Comparison of ENCODE assay signal across 1 mouse cellular context in the genomic region with DNA sequence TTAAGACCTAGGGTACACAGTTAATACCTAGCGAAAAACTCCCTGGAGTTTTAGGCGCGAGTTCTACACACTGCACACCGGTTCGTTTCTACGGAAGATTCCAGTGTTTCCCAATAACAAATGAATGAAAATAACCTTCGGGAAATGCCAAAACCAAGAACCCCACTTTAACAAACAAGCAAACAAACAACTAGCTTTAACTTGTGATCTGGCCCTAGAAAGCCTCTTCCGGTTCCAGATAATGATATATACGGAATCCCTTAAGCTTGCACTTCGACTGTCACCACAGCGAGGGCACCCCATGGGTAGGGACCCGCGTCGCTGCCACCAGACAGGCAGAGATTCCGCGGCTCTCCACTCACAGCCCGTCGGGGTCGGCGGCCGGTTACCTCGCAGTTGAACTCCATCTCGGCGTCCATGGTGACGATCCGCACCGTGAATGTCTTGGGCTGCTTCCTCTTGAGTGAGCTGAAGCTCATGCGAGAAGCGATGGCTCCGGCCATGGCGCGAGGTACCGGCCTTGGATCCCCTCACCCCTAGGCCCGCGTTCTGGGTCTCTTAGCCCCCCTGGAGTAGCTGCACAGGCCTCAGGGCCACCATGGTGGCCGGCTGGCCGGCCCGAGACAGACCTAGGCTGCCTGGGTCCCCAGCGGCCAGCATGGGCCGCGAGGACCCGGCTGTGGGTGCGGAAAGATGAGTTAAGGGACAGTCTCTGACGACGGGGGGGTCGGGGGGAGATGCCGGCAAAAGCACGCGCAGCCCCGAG.
TF ChIP-seq lines count a peak whose summit lies in the region.

No protein-coding gene starts in this region.

TF ChIP-seq in MEL, 35 proteins besides CTCF, POLR2A, EP300 and RAD21 (continued from another document):
- TF ChIP-seq MEF2A (IDR thresholded peaks at IDR 0.05; ENCODE audit: extremely low read depth, insufficient replicate concordance, low read depth, low read length, poor library complexity, severe bottlenecking) (no peak), POLR2AphosphoS2 (IDR thresholded peaks at IDR 0.05; ENCODE audit: low read length) (peak; percentile 69), CHD1 (IDR thresholded peaks at IDR 0.05; ENCODE audit: low read depth, low read length) (peak; percentile 94; the same call in 1 of the 2 replicates), SIN3A (IDR thresholded peaks at IDR 0.05; ENCODE audit: low read length) (peak; percentile 72), ELF1 (IDR thresholded peaks at IDR 0.05; ENCODE audit: low read depth, low read length) (peak; percentile 76), CHD2 (IDR thresholded peaks at IDR 0.05; ENCODE audit: low read length) (no peak), ZKSCAN1 (IDR thresholded peaks at IDR 0.05; ENCODE audit: low read depth, low read length) (no peak), BHLHE40 (IDR thresholded peaks at IDR 0.05; ENCODE audit: borderline replicate concordance, low read depth, low read length) (no peak), MAX (IDR thresholded peaks at IDR 0.05; ENCODE audit: low read length) (peak; percentile 57), NRF1 (IDR thresholded peaks at IDR 0.05; ENCODE audit: insufficient read depth, low read depth, low read length, poor library complexity, severe bottlenecking) (no peak), ZNF384 (IDR thresholded peaks at IDR 0.05; ENCODE audit: low read depth, low read length) (no peak), POLR2AphosphoS5 (IDR thresholded peaks at IDR 0.05; ENCODE audit: borderline replicate concordance, low read depth, low read length) (no peak), USF1 (IDR thresholded peaks at IDR 0.05; ENCODE audit: low read depth, low read length) (no peak; the same call in 1 of the 2 replicates), MYC (IDR thresholded peaks at IDR 0.05; ENCODE audit: low read depth, low read length) (0 out of 2 replicates have a peak, but pooled peaks have one; percentile 17), GATA1 (IDR thresholded peaks at IDR 0.05; ENCODE audit: low read depth, low read length) (peak; percentile 33; the same call in 1 of the 2 replicates), TCF12 (IDR thresholded peaks at IDR 0.05; ENCODE audit: low read depth, low read length) (no peak), ETS1 (IDR thresholded peaks at IDR 0.05; ENCODE audit: low read depth, low read length) (peak; percentile 48), KAT2A (conservative IDR thresholded peaks at IDR 0.05; ENCODE audit: low read depth, low read length) (no peak), MAFK (IDR thresholded peaks at IDR 0.05; ENCODE audit: borderline replicate concordance, low read depth, low read length) (no peak), TAL1 (IDR thresholded peaks at IDR 0.05; ENCODE audit: low read length) (no peak), NELFE (IDR thresholded peaks at IDR 0.05; ENCODE audit: low read depth, low read length) (no peak; the same call in none of the 2 replicates), USF2 (IDR thresholded peaks at IDR 0.05; ENCODE audit: borderline replicate concordance in 1 of 2, insufficient read depth in 1 of 2, low read depth in 1 of 2, low read length in 2 of 2) (no peak), GABPA (IDR thresholded peaks at IDR 0.05; ENCODE audit: low read depth, low read length) (no peak), JUND (IDR thresholded peaks at IDR 0.05; ENCODE audit: low read depth, low read length) (no peak), MXI1 (IDR thresholded peaks at IDR 0.05; ENCODE audit: low read depth, low read length) (peak; percentile 71), RCOR1 (IDR thresholded peaks at IDR 0.05; ENCODE audit: low read depth, low read length) (no peak), ZMIZ1 (IDR thresholded peaks at IDR 0.05; ENCODE audit: low read depth, low read length) (peak; percentile 42; the same call in 1 of the 2 replicates), E2F4 (IDR thresholded peaks at IDR 0.05; ENCODE audit: borderline replicate concordance, low read depth, low read length) (peak; percentile 13; the same call in 1 of the 2 replicates), HCFC1 (IDR thresholded peaks at IDR 0.05; ENCODE audit: low read depth, low read length) (peak; percentile 50), ZC3H11A (IDR thresholded peaks at IDR 0.05; ENCODE audit: low read depth, low read length) (no peak), SMC3 (IDR thresholded peaks at IDR 0.05; ENCODE audit: low read depth, low read length) (no peak)
